In genomic region chr6:88732643-88733613, GRCm38 (mm10) we compare ENCODE assay signal across 9 mouse cellular contexts. TPM values are rescaled to one million over a fixed set of nuclear protein-coding genes. Genes with fewer than 3 reads are reported as not detected.
DNase-seq lines count a peak whose midpoint lies in the region; ATAC-seq and TF ChIP-seq lines count a peak whose summit lies in the region.
"Had no signal": no experiment of that assay in that cellular context is flagged by ENCODE, and none has a peak within 500 bp of the region (broad histone marks: within the 10 kb centered on the region; RNA-seq: fewer than 3 reads in every experiment).

No protein-coding gene starts in this region.

- H3K9ac ChIP-seq in liver, embryonic 15.5 days, result peak overlapping the region; percentile 51

- no peak for TF ChIP-seq POLR2A in kidney, adult 2 months (IDR thresholded peaks at IDR 0.05; ENCODE audit: low read depth, low read length)
- no peak for TF ChIP-seq POLR2A in brain, embryonic 14.5 days (IDR thresholded peaks at IDR 0.05; ENCODE audit: borderline replicate concordance, extremely low read depth, insufficient read depth, insufficient read length, poor library complexity, severe bottlenecking)

- no peak for TF ChIP-seq CTCF in kidney, adult 2 months (conservative IDR thresholded peaks at IDR 0.05; ENCODE audit: insufficient read depth, insufficient read length, low read depth, low read length)
- no peak for TF ChIP-seq CTCF in brain, embryonic 14.5 days (IDR thresholded peaks at IDR 0.05; ENCODE audit: borderline replicate concordance, extremely low read depth, insufficient read depth, insufficient read length)

- no peaks in the 10 kb centered on the region for H3K9me3 ChIP-seq in liver, embryonic 15.5 days (replicated peaks)

- H3K4me1 ChIP-seq in kidney, adult 2 months (ENCODE audit: control insufficient read depth, insufficient read depth, low read length), result peaks cover 33% of the 10 kb centered on the region
- peaks cover 98% of the 10 kb centered on the region for H3K4me1 ChIP-seq in liver, embryonic 15.5 days (replicated peaks)

- peak overlapping the region; percentile 64 for H3K4me2 ChIP-seq in liver, embryonic 15.5 days

- H3K4me3 ChIP-seq in kidney, adult 2 months (ENCODE audit: insufficient read depth, low read depth, low read length), result no peak overlapping the region
- peak overlapping the region; percentile 3; the same call in 1 of the 2 replicates for H3K4me3 ChIP-seq in liver, embryonic 15.5 days (replicated peaks)

- H3K27me3 ChIP-seq in kidney, adult 2 months (replicated peaks; ENCODE audit: control insufficient read depth, insufficient read depth, low read length), result no peaks in the 10 kb centered on the region
- no peaks in the 10 kb centered on the region for H3K27me3 ChIP-seq in liver, embryonic 15.5 days

- H3K27ac ChIP-seq in kidney, adult 2 months (ENCODE audit: insufficient read depth, low read depth, low read length), result peak overlapping the region; percentile 81
- H3K27ac ChIP-seq in liver, embryonic 15.5 days (replicated peaks), result peak overlapping the region; percentile 95

- no peaks in the 10 kb centered on the region for H3K36me3 ChIP-seq in kidney, adult 2 months (ENCODE audit: control insufficient read depth, insufficient read depth, low read length)
- H3K36me3 ChIP-seq in liver, embryonic 15.5 days (replicated peaks), result peaks cover 67% of the 10 kb centered on the region

- WGBS in kidney, adult 2 months, result 45% methylated on average over 17 of the region's 17 CpGs
- 81% methylated on average over 17 of the region's 17 CpGs for WGBS in liver, embryonic 15.5 days (ENCODE audit: insufficient replicate concordance)

- ATAC-seq in liver, embryonic 15.5 days (ENCODE audit: insufficient read depth), result no peak

- peak; percentile 50 for DNase-seq in kidney, adult 2 months
- no peak for DNase-seq in kidney, adult 8-10 months
- DNase-seq in brain, embryonic 14.5 days (ENCODE audit: low read depth), result peak; percentile 24
- DNase-seq in forelimb bud, embryonic 11.5 days (ENCODE audit: low read depth, low spot score), result peak; percentile 38
- no peak for DNase-seq in ovary, postnatal 10 days (ENCODE audit: low spot score)
- DNase-seq in urinary bladder, postnatal 14 days (ENCODE audit: low spot score), result no peak
- no peak for DNase-seq in spleen, postnatal 14 days (ENCODE audit: low spot score in 2 of 2)
- DNase-seq: thymus, postnatal 4 days had no signal

RNA-seq across cellular contexts. Expression of gene Mgll, which starts 8.7 kb away (rescaled TPM):
- polyA plus RNA-seq in kidney, adult 2 months (2012; rRNA removed), result 152 and 159 TPM in 2 replicates
- 8.1 and 8.8 TPM in 2 replicates for polyA plus RNA-seq in brain, embryonic 14.5 days (2012; rRNA removed)
- polyA plus RNA-seq in liver, embryonic 15.5 days (2015; fragmentation: Nextera tagmentation; extraction: Ambion mirVana), result 69.7 and 71.6 TPM in 2 replicates

Comparison
In these comparisons a context has a peak if more than half of its experiments do, and no peak if none do; other contexts are left out.
1. DNase-seq: peak in kidney, adult 2 months (single experiment), brain, embryonic 14.5 days (single experiment) and forelimb bud, embryonic 11.5 days (single experiment); none in kidney, adult 8-10 months (0 of 2), ovary, postnatal 10 days (single experiment), urinary bladder, postnatal 14 days (single experiment) and spleen, postnatal 14 days (0 of 2).